Mouse (Mus musculus) heart, adult 11 months (tissue): ENCODE measurements around the gene Sh3bp5l.

Experiments
- DNase-seq: peaks from one replicate; pipeline ENCODE4 v3.0.0; 2022

The Sh3bp5l gene

DNA sequence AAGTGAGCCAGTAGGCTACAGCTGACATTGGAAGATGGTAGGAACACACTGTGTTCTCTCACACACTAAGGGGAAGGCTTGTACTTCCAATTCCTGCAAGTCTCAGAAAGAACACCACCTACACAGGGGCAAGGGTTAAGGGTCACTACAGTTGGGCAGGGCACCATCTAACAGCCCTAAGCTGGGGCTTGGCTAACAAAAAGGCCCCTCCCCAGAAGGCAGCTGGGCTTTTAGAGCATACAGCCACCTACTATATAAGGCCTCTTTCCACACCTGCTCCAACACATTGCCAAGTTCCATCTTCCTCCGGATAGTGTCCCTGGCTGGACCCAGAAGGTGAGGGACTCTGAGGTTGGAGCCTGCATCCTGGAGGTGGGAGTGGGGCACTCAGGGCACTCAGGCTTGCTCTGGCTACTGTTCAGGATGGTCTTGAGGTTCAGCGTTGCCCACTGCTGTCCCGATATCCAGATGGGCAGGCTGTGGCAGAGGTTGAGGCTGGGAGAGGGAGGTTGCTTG, 48.3 kb downstream of the Sh3bp5l start, which contains the start of gene Lypd8:
Lypd8 (plus strand) TSS at position 281 of the 516 bp plus-strand sequence.
- peak; percentile 78 for DNase-seq

DNA sequence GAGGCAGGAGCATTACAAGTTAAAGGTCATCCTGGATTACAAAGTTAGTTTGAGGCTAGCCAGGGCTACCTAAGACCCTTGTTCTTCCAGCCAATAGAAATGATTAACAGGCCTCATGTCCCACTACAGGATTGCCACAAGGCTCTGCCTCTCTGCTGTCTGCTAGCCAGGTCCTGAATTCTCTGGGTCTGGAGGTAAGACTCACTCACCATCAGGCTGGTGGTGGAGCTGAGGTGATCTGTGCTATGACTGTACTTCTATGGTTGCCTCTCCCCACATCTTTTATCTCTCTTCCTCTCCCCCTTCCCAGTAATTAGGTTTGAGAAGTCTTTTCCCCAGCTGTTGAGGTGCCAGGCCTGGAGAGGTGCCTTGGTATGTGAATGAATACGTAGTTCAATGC, 49.0 kb downstream of the Sh3bp5l start:
- DNase-seq: no peak

DNA sequence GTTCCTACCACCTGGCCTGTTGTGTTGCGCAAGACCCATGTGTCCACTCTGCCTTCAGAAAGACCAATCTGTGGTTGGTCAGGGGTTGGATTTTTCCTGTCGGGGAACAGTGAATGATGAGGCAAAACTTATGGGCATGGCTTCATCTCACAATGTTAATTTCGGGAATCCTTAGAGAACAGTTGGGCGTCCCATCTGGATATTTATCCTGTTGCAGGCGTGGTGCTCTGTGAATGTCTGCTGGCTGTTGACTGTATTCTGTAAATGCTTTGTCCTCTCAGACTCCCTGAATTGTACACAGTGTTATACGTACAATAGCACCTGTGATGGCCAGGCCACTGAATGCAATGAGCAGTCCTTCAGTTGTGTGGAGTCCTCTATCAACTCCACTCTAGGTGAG, 51.9 kb downstream of the Sh3bp5l start:
- no peak for DNase-seq
